Mouse (Mus musculus) midbrain, postnatal 0 days (tissue): Measurements from ENCODE around the gene Hdlbp. TPM values are rescaled to one million over a fixed set of nuclear protein-coding genes. Genes with fewer than 3 reads are reported as not detected.

ENCODE experiments used
- ATAC-seq: fragments of 200-750 bp; cut with Nextera tagmentation; 2 replicates; pipeline ENCODE4 v1.8.0; 2017; ENCODE audit warnings: moderate number of reproducible peaks, mild to moderate bottlenecking, moderate TSS enrichment, moderate library complexity; ENCODE audit not compliant: low FRiP score
- DNase-seq: peaks from one replicate; pipeline ENCODE4 v3.0.0-alpha.2; 2015; ENCODE audit warnings: low spot score
- H3K27ac ChIP-seq: fragments of 300-500 bp; sonication (generic); 2 replicates; pipeline ENCODE4 v1.5.1; 2014; ENCODE audit warnings: low read depth, mild to moderate bottlenecking, low read length, mixed read lengths
- H3K27me3 ChIP-seq: fragments of 300-500 bp; sonication (generic); 2 replicates; pipeline ENCODE4 v1.6.1; 2014; ENCODE audit warnings: low read length, control low read depth, mixed read lengths; ENCODE audit not compliant: insufficient read depth
- H3K36me3 ChIP-seq: fragments of 300-500 bp; sonication (generic); 2 replicates; pipeline ENCODE4 v1.6.1; 2014; ENCODE audit warnings: low read length, control low read depth, mixed read lengths; ENCODE audit not compliant: insufficient read depth
- H3K4me1 ChIP-seq: fragments of 300-500 bp; sonication (generic); 2 replicates; pipeline ENCODE4 v1.6.1; 2014; ENCODE audit warnings: mild to moderate bottlenecking, control low read depth, antibody characterized with exemption, low read length, mixed read lengths; ENCODE audit not compliant: insufficient read depth
- H3K4me2 ChIP-seq: fragments of 300-500 bp; sonication (generic); 2 replicates; pipeline ENCODE4 v1.6.1; 2014; ENCODE audit warnings: low read depth, mild to moderate bottlenecking, low read length, mixed read lengths; ENCODE audit not compliant: poor library complexity, severe bottlenecking
- H3K4me3 ChIP-seq: fragments of 300-500 bp; sonication (generic); 2 replicates; pipeline ENCODE4 v1.5.1; 2014; ENCODE audit warnings: low read depth, mild to moderate bottlenecking, low read length, moderate library complexity
- H3K9ac ChIP-seq: fragments of 300-500 bp; sonication (generic); replicated peaks from 2 replicates; pipeline ENCODE4 v1.6.1; 2014; ENCODE audit warnings: mild to moderate bottlenecking, low read length, moderate library complexity, mixed read lengths; ENCODE audit not compliant: poor library complexity, severe bottlenecking
- H3K9me3 ChIP-seq: fragments of 300-500 bp; sonication (generic); 2 replicates; pipeline ENCODE4 v1.6.1; 2016; ENCODE audit warnings: low read length, control low read depth
- CTCF ChIP-seq: IDR thresholded peaks from 2 replicates; pipeline ENCODE4 v1.5.1; 2016; ENCODE audit warnings: antibody characterized with exemption, mild to moderate bottlenecking
- WGBS: fragments of 180-500 bp; shearing (Covaris S2); extraction: QIAGEN DNeasy Blood & Tissue Kit; methylation state at CpG from one replicate; pipeline ENCODE4 v1.1.7; 2014; 5-methylcytosine and 5-hydroxymethylcytosine counted together
- polyA plus RNA-seq: library from polyadenylated mRNA; unstranded; fragments of >200 nt; fragmentation: Nextera tagmentation; extraction: Ambion mirVana; gene quantifications from 2 replicates; pipeline ENCODE4 v1.2.1, GENCODE M21; 2015
- total RNA-seq: library from RNA; depleted of rRNA; stranded (reverse); fragments of >200 nt; gene quantifications from 2 replicates; pipeline ENCODE4 v1.2.3, GENCODE M21; 2014; rRNA removed

Hdlbp gene
- total and polyA plus RNA-seq, 2 experiments from 2014 or later = 67.4 to 76.8 TPM

GRCm38 (mm10) chr1:93387198-93387597 is 91.4 kb downstream of the Hdlbp start:
- no peaks in the 10 kb centered on the region for H3K27me3 ChIP-seq
- no peak overlapping the region for H3K9ac ChIP-seq
- WGBS = 83% methylated on average over 2 of the region's 2 CpGs
- no peak overlapping the region for H3K27ac ChIP-seq
- DNase-seq = no peak
- no peaks in the 10 kb centered on the region for H3K9me3 ChIP-seq
- no peaks in the 10 kb centered on the region for H3K4me1 ChIP-seq
- H3K36me3 ChIP-seq = no peaks in the 10 kb centered on the region
- H3K4me3 ChIP-seq = no peak overlapping the region
- ATAC-seq = no peak
- no peak for TF ChIP-seq CTCF
- H3K4me2 ChIP-seq = no peak overlapping the region

GRCm38 (mm10) chr1:93379117-93379516 is 99.5 kb downstream of the Hdlbp start:
- no peak overlapping the region for H3K4me3 ChIP-seq
- no peak overlapping the region for H3K27ac ChIP-seq
- no peak for DNase-seq
- TF ChIP-seq CTCF = no peak
- no peak for ATAC-seq
- 79% methylated on average over 5 of the region's 5 CpGs for WGBS
- H3K36me3 ChIP-seq = no peaks in the 10 kb centered on the region
- no peak overlapping the region for H3K4me2 ChIP-seq
- H3K9ac ChIP-seq = no peak overlapping the region
- H3K4me1 ChIP-seq = no peaks in the 10 kb centered on the region
- H3K9me3 ChIP-seq = no peaks in the 10 kb centered on the region
- H3K27me3 ChIP-seq = no peaks in the 10 kb centered on the region

DNA sequence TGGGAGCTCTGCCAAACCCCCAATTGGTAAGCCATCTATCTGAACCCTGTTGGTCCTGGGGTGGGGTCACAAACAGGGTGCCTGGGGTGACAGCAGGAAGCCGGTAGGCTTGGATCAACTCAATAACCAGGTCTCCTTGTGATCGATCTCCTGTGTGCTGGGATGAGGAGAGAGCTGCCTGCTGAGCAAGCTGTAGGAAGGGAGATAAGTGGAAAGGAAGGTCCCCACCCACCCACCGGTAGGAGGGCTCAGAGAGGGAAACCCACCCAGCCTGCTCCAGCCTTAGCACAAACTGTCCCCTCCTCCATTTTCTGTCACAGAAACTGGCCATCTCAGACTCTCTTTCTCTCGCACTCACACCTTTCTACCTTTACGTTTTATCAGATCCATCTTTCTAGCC is 101.3 kb downstream of the Hdlbp start:
- no peaks in the 10 kb centered on the region for H3K9me3 ChIP-seq
- no peak for TF ChIP-seq CTCF
- 70% methylated on average over 5 of the region's 5 CpGs for WGBS
- H3K4me2 ChIP-seq = no peak overlapping the region
- no peaks in the 10 kb centered on the region for H3K4me1 ChIP-seq
- no peak overlapping the region for H3K4me3 ChIP-seq
- no peak overlapping the region for H3K27ac ChIP-seq
- ATAC-seq (no peak), DNase-seq (no peak)
- no peak overlapping the region for H3K9ac ChIP-seq
- no peaks in the 10 kb centered on the region for H3K27me3 ChIP-seq
- H3K36me3 ChIP-seq = no peaks in the 10 kb centered on the region

DNA sequence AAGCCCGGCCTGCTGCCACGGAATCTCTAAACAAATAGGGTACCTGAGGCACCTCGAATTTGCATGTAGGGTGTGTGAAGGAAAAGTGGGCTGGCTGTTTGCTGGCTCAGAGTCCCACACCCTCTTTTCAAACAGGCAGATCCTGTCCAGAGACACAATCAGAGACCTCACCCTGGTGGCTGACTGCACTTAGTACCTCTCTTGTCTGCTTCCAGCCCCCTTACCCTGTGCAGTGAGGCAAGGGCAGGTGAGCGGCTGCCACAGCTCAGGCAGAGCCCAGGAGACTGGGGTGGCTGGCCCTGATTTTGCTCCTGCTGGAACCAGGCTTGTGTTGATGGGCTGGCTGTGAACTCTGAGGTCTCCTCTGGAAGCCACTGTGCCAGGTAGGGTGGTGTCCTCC is 105.0 kb downstream of the Hdlbp start, which contains the start of gene Ano7:
Gene Ano7 (plus strand): TSS at position 266 of the 400 bp plus-strand sequence.
- WGBS = 75% methylated on average over 4 of the region's 4 CpGs

DNA sequence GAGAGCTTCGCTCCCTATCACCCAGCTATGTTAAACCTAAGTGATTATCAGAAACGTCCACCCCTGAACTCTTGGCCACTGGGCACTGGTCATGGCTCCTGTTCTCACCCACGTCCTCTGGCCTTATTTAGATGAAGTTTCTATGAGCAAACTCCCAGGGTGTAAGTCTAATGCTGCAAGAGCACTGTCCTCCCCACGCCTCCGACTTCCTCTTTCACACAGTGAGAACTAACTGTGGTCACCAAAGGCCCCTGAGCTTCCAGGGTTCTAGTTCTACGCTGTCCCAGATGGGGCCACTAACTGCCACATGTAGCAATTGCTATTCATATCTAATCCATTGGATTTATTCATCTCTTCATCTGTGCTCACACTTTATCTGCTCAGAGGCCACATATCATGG is 113.0 kb downstream of the Hdlbp start:
- ATAC-seq = no peak
- Histone ChIP-seq H3K27ac (no peak overlapping the region), H3K4me2 (no peak overlapping the region), H3K9me3 (no peaks in the 10 kb centered on the region), H3K36me3 (peaks cover 44% of the 10 kb centered on the region), H3K27me3 (no peaks in the 10 kb centered on the region), H3K4me1 (no peaks in the 10 kb centered on the region), H3K4me3 (no peak overlapping the region), H3K9ac (no peak overlapping the region)
- TF ChIP-seq CTCF = no peak
- DNase-seq = no peak
- WGBS = 96% methylated on average over 6 of the region's 6 CpGs

More for the DNA sequence above, 105.0 kb downstream of the Hdlbp start, which contains the start of gene Ano7:
- TF ChIP-seq CTCF = no peak
- Histone ChIP-seq H3K4me2 (no peak within 1 kb of the TSS), H3K9ac (no peak within 1 kb of the TSS), H3K27me3 (no peaks in the 10 kb centered on the region), H3K9me3 (no peaks in the 10 kb centered on the region), H3K4me3 (no peak within 1 kb of the TSS), H3K4me1 (no peaks in the 10 kb centered on the region), H3K27ac (no peak within 1 kb of the TSS), H3K36me3 (no peaks in the 10 kb centered on the region)
- DNase-seq (no peak), ATAC-seq (no peak)

DNA sequence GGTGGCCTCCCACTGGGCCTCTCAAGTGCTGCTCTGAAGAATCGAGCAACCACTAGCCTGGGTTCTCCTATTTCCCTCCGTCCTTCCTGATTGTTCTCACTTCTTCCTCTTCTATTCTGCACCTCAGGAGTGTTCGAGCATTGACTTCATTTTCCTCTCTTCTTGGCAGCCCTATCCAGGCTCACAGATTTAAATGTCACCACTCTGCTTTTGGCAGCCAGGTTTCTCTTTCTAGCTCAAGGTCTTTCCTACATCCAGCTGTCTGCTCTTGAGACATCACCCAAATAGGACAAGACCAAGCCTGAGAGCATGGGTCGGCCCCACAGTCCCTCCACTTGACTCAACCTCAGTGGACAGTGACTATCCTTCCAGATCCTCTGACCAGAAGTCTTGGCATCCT is 116.0 kb downstream of the Hdlbp start:
- Histone ChIP-seq H3K4me2 (no peak overlapping the region), H3K27me3 (no peaks in the 10 kb centered on the region), H3K4me1 (no peaks in the 10 kb centered on the region), H3K4me3 (no peak overlapping the region), H3K9ac (no peak overlapping the region), H3K9me3 (no peaks in the 10 kb centered on the region), H3K27ac (no peak overlapping the region), H3K36me3 (peaks cover 56% of the 10 kb centered on the region)
- 86% methylated on average over 4 of the region's 4 CpGs for WGBS
- DNase-seq (no peak), ATAC-seq (no peak)
- TF ChIP-seq CTCF = no peak

Other genes with a start within 250 kb of the Hdlbp start
- 19.9 and 24.4 TPM in 2 replicates for gene Sned1, start 243.0 kb downstream of the Hdlbp start, total RNA-seq
- gene Sned1, start 243.0 kb downstream of the Hdlbp start, polyA plus RNA-seq = 4.7 and 5.1 TPM in 2 replicates
- gene Mterf4, start 172.9 kb downstream of the Hdlbp start, total RNA-seq = 32.4 and 35.4 TPM in 2 replicates
- 23.9 and 25.0 TPM in 2 replicates for gene Mterf4, start 172.9 kb downstream of the Hdlbp start, polyA plus RNA-seq
- 12.9 and 13.7 TPM in 2 replicates for gene Ppp1r7, start 136.0 kb downstream of the Hdlbp start, total RNA-seq
- 56.2 and 62.9 TPM in 2 replicates for gene Ppp1r7, start 136.0 kb downstream of the Hdlbp start, polyA plus RNA-seq
- 4.4 and 5.2 TPM in 2 replicates for gene Pask, start 135.3 kb downstream of the Hdlbp start, total RNA-seq
- 3.0 and 4.2 TPM in 2 replicates for gene Pask, start 135.3 kb downstream of the Hdlbp start, polyA plus RNA-seq
- gene Ano7, start 104.9 kb downstream of the Hdlbp start, total RNA-seq = 0.71 and 2.2 TPM in 2 replicates
- gene Ano7, start 104.9 kb downstream of the Hdlbp start, polyA plus RNA-seq = 3.0 TPM in 2 replicates
- 7.4 and 7.8 TPM in 2 replicates for gene Farp2, start 33.3 kb upstream of the Hdlbp start, total RNA-seq
- 2.2 and 2.3 TPM in 2 replicates for gene Farp2, start 33.3 kb upstream of the Hdlbp start, polyA plus RNA-seq
- 301 and 335 TPM in 2 replicates for gene Stk25, start 179.8 kb upstream of the Hdlbp start, total RNA-seq
- gene Stk25, start 179.8 kb upstream of the Hdlbp start, polyA plus RNA-seq = 362 and 412 TPM in 2 replicates
- gene Bok, start 206.8 kb upstream of the Hdlbp start, total RNA-seq = 99.4 and 108 TPM in 2 replicates
- 95.4 and 96.6 TPM in 2 replicates for gene Bok, start 206.8 kb upstream of the Hdlbp start, polyA plus RNA-seq